Mouse (Mus musculus): ENCODE measurements at regions not wholly inside any gene's neighbourhood (a gene's known extent, or its start where the extent isn't known, plus 50 kb on each side); places are given as distances from the start of the nearest gene placed in this dataset.
A peak's percentile ranks its signal among the peaks of the same experiment; 100 is the strongest.

GRCm38 (mm10) chr12:79944090-79944489 lies 168.7 kb downstream of the Zfp36l1 start:
- DNase-seq (ENCODE audit: low spot score), result no peak

GRCm38 (mm10) chr12:79942563-79943131 lies 170.2 kb downstream of the Zfp36l1 start:
- peak; percentile 71 for DNase-seq (ENCODE audit: low spot score)

- no peak for DNase-seq (ENCODE audit: low spot score)
These were observed 171.0 kb downstream of the Zfp36l1 start for GRCm38 (mm10) chr12:79941828-79942227.

GRCm38 (mm10) chr12:79939436-79939835 lies 173.4 kb downstream of the Zfp36l1 start:
- DNase-seq (ENCODE audit: low spot score), result no peak

- DNase-seq (ENCODE audit: low spot score), result no peak
These were observed 174.9 kb downstream of the Zfp36l1 start for GRCm38 (mm10) chr12:79937876-79938275.

GRCm38 (mm10) chr12:79936698-79937097 lies 176.1 kb downstream of the Zfp36l1 start:
- no peak for DNase-seq (ENCODE audit: low spot score)

GRCm38 (mm10) chr12:79934091-79934490 lies 178.7 kb downstream of the Zfp36l1 start:
- DNase-seq (ENCODE audit: low spot score), result no peak

GRCm38 (mm10) chr12:79932905-79933304 lies 179.9 kb downstream of the Zfp36l1 start:
- DNase-seq (ENCODE audit: low spot score), result no peak

GRCm38 (mm10) chr12:79931455-79931854 lies 181.4 kb downstream of the Zfp36l1 start:
- no peak for DNase-seq (ENCODE audit: low spot score)

GRCm38 (mm10) chr12:79929846-79930245 lies 183.0 kb downstream of the Zfp36l1 start:
- no peak for DNase-seq (ENCODE audit: low spot score)

- no peak for DNase-seq (ENCODE audit: low spot score)
These were observed 184.0 kb downstream of the Zfp36l1 start for GRCm38 (mm10) chr12:79928739-79929380.

- no peak for DNase-seq (ENCODE audit: low spot score)
These were observed 184.5 kb downstream of the Zfp36l1 start for GRCm38 (mm10) chr12:79928298-79928697.

GRCm38 (mm10) chr12:79925704-79926588 lies 186.9 kb downstream of the Zfp36l1 start:
- DNase-seq (ENCODE audit: low spot score), result no peak

- peak; percentile 43 for DNase-seq (ENCODE audit: low spot score)
These were observed 187.7 kb downstream of the Zfp36l1 start for GRCm38 (mm10) chr12:79924921-79925703.

GRCm38 (mm10) chr12:79923811-79924210 lies 189.0 kb downstream of the Zfp36l1 start:
- no peak for DNase-seq (ENCODE audit: low spot score)

GRCm38 (mm10) chr12:79921786-79922185 lies 191.0 kb downstream of the Zfp36l1 start:
- DNase-seq (ENCODE audit: low spot score), result no peak

- no peak for DNase-seq (ENCODE audit: low spot score)
These were observed 193.8 kb downstream of the Zfp36l1 start for GRCm38 (mm10) chr12:79918983-79919382.

- no peak for DNase-seq (ENCODE audit: low spot score)
These were observed 195.1 kb downstream of the Zfp36l1 start for GRCm38 (mm10) chr12:79917634-79918289.

- DNase-seq (ENCODE audit: low spot score), result no peak
These were observed 195.7 kb downstream of the Zfp36l1 start for GRCm38 (mm10) chr12:79916896-79917633.

- no peak for DNase-seq (ENCODE audit: low spot score)
These were observed 198.9 kb downstream of the Zfp36l1 start for GRCm38 (mm10) chr12:79913898-79914297.
